Mouse (Mus musculus) lung, postnatal 0 days (tissue): ENCODE results near the gene Ptgfrn.

Experiments
- CTCF ChIP-seq: IDR thresholded peaks from 2 replicates; pipeline ENCODE4 v1.5.1; 2016; ENCODE audit warnings: antibody characterized with exemption, mild to moderate bottlenecking
- EP300 ChIP-seq: IDR thresholded peaks from 2 replicates; pipeline ENCODE4 v1.6.1; 2016; ENCODE audit warnings: antibody characterized with exemption, mild to moderate bottlenecking, control low read depth

DNA sequence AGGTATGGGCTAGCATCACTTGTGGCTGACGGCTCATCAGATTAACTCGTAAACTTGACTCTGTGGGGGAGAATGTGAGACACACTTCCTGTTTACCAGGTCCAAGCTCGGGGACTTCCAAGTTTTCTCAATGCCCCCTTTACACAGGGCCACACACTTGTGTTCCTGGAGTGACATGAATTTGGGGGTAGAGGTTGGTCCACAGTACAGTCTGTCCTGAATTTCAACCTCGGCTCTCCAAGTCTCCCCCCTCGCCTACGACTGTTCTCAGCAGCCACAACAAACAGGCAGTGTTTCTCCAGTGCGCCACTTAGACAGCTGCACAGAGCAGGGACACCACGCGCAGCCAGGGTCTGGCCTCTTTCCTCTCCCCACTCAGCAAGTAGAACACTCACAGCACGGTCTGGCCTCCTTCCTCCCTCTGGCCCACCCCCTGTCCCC, 97.9 kb downstream of the Ptgfrn start:
- TF ChIP-seq CTCF: no peak
- 0 out of 2 replicates have a peak, but pooled peaks have one; percentile 33 for TF ChIP-seq EP300
